In the genomic region with DNA sequence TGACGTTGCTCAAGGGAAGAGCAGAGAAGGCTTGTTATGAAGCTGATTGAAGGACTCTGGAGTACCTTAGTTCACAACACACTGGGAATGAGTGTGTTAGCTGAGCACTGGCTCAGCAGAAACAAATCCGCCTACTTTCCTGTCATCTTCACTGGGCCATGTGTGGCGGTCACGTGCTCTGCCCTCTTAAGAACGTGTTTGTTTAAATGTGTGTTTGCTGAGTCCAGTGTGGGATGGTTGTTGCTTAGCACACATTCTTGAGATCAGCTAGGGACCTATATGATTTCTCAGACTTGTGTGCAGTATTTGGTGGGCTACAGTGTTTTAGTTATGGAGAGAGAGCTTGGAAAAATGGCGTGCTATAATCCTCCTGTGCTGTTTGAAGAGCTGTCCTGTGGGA, we compare ENCODE assay signal across 23 mouse cellular contexts.
A peak's percentile ranks its signal among the peaks of the same experiment; 100 is the strongest.
DNase-seq lines count a peak whose midpoint lies in the region; ATAC-seq and TF ChIP-seq lines count a peak whose summit lies in the region.
"Had no signal": no experiment of that assay in that cellular context is flagged by ENCODE, and none has a peak within 500 bp of the region (broad histone marks: within the 10 kb centered on the region; RNA-seq: fewer than 3 reads in every experiment).

No protein-coding gene starts in this region.

- no peak overlapping the region for H3K4me3 ChIP-seq in heart, embryonic 10.5 days
- no peak overlapping the region for H3K4me3 ChIP-seq in intestine, postnatal 0 days (ENCODE audit: low read depth, low read length)
- no peak overlapping the region for H3K4me3 ChIP-seq in lung, embryonic 15.5 days
- H3K4me3 ChIP-seq: embryonic facial prominence, embryonic 15.5 days; gastrocnemius, adult 2 months; heart, embryonic 13.5 days; hindbrain, embryonic 10.5 days; midbrain, embryonic 10.5 days; neural tube, embryonic 13.5 days had no signal

- no peaks in the 10 kb centered on the region for H3K27me3 ChIP-seq in heart, embryonic 10.5 days (ENCODE audit: insufficient read depth, poor library complexity, severe bottlenecking)
- no peaks in the 10 kb centered on the region for H3K27me3 ChIP-seq in intestine, postnatal 0 days (replicated peaks; ENCODE audit: control insufficient read depth, insufficient read depth, low read length)
- no peaks in the 10 kb centered on the region for H3K27me3 ChIP-seq in lung, embryonic 15.5 days
- H3K27me3 ChIP-seq: embryonic facial prominence, embryonic 15.5 days; heart, embryonic 13.5 days; neural tube, embryonic 13.5 days had no signal

- peaks cover 48% of the 10 kb centered on the region for H3K4me1 ChIP-seq in heart, embryonic 10.5 days
- H3K4me1 ChIP-seq in intestine, postnatal 0 days (replicated peaks; ENCODE audit: control insufficient read depth, insufficient read depth, low read length) = peaks cover 19% of the 10 kb centered on the region
- peaks cover 43% of the 10 kb centered on the region for H3K4me1 ChIP-seq in lung, embryonic 15.5 days
- H3K4me1 ChIP-seq: neural tube, embryonic 13.5 days had no signal

- no peak for TF ChIP-seq CTCF in intestine, postnatal 0 days (IDR thresholded peaks at IDR 0.05; ENCODE audit: low read depth)

- no peak for DNase-seq in heart, embryonic 10.5 days (ENCODE audit: low spot score)
- DNase-seq in heart, postnatal 14 days = no peak
- peak; percentile 37 to 63 for DNase-seq in lung, postnatal 4 days
- no peak for DNase-seq in gastrocnemius, postnatal 10 days
- DNase-seq in ovary, postnatal 10 days (ENCODE audit: low spot score) = no peak
- no peak for DNase-seq in adrenal gland, adult 2 months
- DNase-seq: adrenal gland, postnatal 14 days; cerebellum, adult 18-20 months; cerebellum, postnatal 36 days; gastrocnemius, adult 2 months; kidney, adult 8-10 months; kidney, postnatal 36 days; left cerebral cortex, postnatal 4 days had no signal

- no peak overlapping the region for H3K4me2 ChIP-seq in intestine, postnatal 0 days (replicated peaks; ENCODE audit: low read depth)
- no peak overlapping the region for H3K4me2 ChIP-seq in lung, embryonic 15.5 days
- H3K4me2 ChIP-seq: embryonic facial prominence, embryonic 15.5 days; heart, embryonic 13.5 days; neural tube, embryonic 13.5 days had no signal

- intact Hi-C loops in heart, postnatal 14 days (cut with DNase I) = no loop called here

- no peaks in the 10 kb centered on the region for H3K9me3 ChIP-seq in heart, embryonic 10.5 days
- H3K9me3 ChIP-seq in intestine, postnatal 0 days (ENCODE audit: control insufficient read depth) = no peaks in the 10 kb centered on the region
- no peaks in the 10 kb centered on the region for H3K9me3 ChIP-seq in lung, embryonic 15.5 days
- H3K9me3 ChIP-seq: embryonic facial prominence, embryonic 15.5 days; heart, embryonic 13.5 days; hindbrain, embryonic 10.5 days; midbrain, embryonic 10.5 days; neural tube, embryonic 13.5 days had no signal

- WGBS in heart, embryonic 10.5 days = 74% methylated on average over 6 of the region's 6 CpGs
- WGBS in intestine, postnatal 0 days = 44% methylated on average over 6 of the region's 6 CpGs
- WGBS in lung, embryonic 15.5 days = 38% methylated on average over 6 of the region's 6 CpGs

- peaks cover 49% of the 10 kb centered on the region for H3K36me3 ChIP-seq in heart, embryonic 10.5 days
- H3K36me3 ChIP-seq in intestine, postnatal 0 days (ENCODE audit: control insufficient read depth, insufficient read depth) = peaks cover 43% of the 10 kb centered on the region
- H3K36me3 ChIP-seq in lung, embryonic 15.5 days = peaks cover 51% of the 10 kb centered on the region

- no peak for ATAC-seq in intestine, postnatal 0 days
- ATAC-seq in lung, embryonic 15.5 days (ENCODE audit: borderline replicate concordance, extremely low read depth, low FRiP score, low TSS enrichment) = no peak; the same call in 1 of the 2 replicates
- ATAC-seq: activated CD4-positive, CD25-positive, alpha-beta regulatory T cell, adult 4 months; CD4-positive, CD25-positive, alpha-beta regulatory T cell, adult 4 months had no signal

- peak overlapping the region; percentile 67; the same call in 1 of the 2 replicates for H3K27ac ChIP-seq in heart, embryonic 10.5 days
- 0 out of 2 replicates have a peak overlapping the region, but pooled peaks have one; percentile 66 for H3K27ac ChIP-seq in intestine, postnatal 0 days (ENCODE audit: low read depth, low read length)
- peak overlapping the region; percentile 51; the same call in 1 of the 2 replicates for H3K27ac ChIP-seq in lung, embryonic 15.5 days
- H3K27ac ChIP-seq: embryonic facial prominence, embryonic 15.5 days; gastrocnemius, adult 2 months; hindbrain, embryonic 10.5 days; liver, embryonic 14.5 days; midbrain, embryonic 10.5 days; neural tube, embryonic 13.5 days had no signal

- H3K9ac ChIP-seq in intestine, postnatal 0 days (ENCODE audit: low read depth, low read length) = no peak overlapping the region
- no peak overlapping the region for H3K9ac ChIP-seq in lung, embryonic 15.5 days
- H3K9ac ChIP-seq: embryonic facial prominence, embryonic 15.5 days; liver, embryonic 14.5 days; neural tube, embryonic 13.5 days had no signal

Comparison
In these comparisons a context has a peak if more than half of its experiments do, and no peak if none do; other contexts are left out.
1. DNase-seq: peak in lung, postnatal 4 days (2 of 2); none in heart, embryonic 10.5 days (single experiment), heart, postnatal 14 days (0 of 2), gastrocnemius, postnatal 10 days (single experiment), ovary, postnatal 10 days (single experiment) and adrenal gland, adult 2 months (single experiment).
2. Peak in every context shown above with its lines, with median percentiles within 50 percentile points of each other: H3K27ac ChIP-seq.